Comparison of ENCODE assay signal across 23 mouse cellular contexts in genomic region chr7:112142616-112143015, GRCm38 (mm10). TPM values are rescaled to one million over a fixed set of nuclear protein-coding genes. Genes with fewer than 3 reads are reported as not detected.
A peak's percentile ranks its signal among the peaks of the same experiment; 100 is the strongest.
DNase-seq lines count a peak whose midpoint lies in the region; ATAC-seq and TF ChIP-seq lines count a peak whose summit lies in the region.
"Had no signal": no experiment of that assay in that cellular context is flagged by ENCODE, and none has a peak within 500 bp of the region (broad histone marks: within the 10 kb centered on the region; RNA-seq: fewer than 3 reads in every experiment).

No protein-coding gene starts in this region.

- WGBS in heart, embryonic 14.5 days = 80% methylated on average over 3 of the region's 3 CpGs
- WGBS in embryonic facial prominence, embryonic 10.5 days = 44% methylated on average over 3 of the region's 3 CpGs
- WGBS in forebrain, embryonic 13.5 days = 79% methylated on average over 3 of the region's 3 CpGs
- 69% methylated on average over 3 of the region's 3 CpGs for WGBS in lung, postnatal 0 days

- no peak overlapping the region for H3K9ac ChIP-seq in heart, embryonic 14.5 days (ENCODE audit: low read length)
- H3K9ac ChIP-seq in forebrain, embryonic 13.5 days = no peak overlapping the region
- H3K9ac ChIP-seq in lung, postnatal 0 days (replicated peaks; ENCODE audit: low read depth) = no peak overlapping the region
- H3K9ac ChIP-seq: liver, postnatal 0 days; neural tube, embryonic 15.5 days had no signal

- intact Hi-C loops in heart, postnatal 36 days (cut with DNase I) = no loop called here

- TF ChIP-seq EP300 in lung, postnatal 0 days (IDR thresholded peaks at IDR 0.05) = no peak

- no peaks in the 10 kb centered on the region; the same call in 1 of the 2 replicates for H3K36me3 ChIP-seq in heart, embryonic 14.5 days (ENCODE audit: control insufficient read depth, insufficient read depth, low read length)
- H3K36me3 ChIP-seq in embryonic facial prominence, embryonic 10.5 days (replicated peaks) = no peaks in the 10 kb centered on the region
- H3K36me3 ChIP-seq in forebrain, embryonic 13.5 days (ENCODE audit: poor library complexity, severe bottlenecking) = no peaks in the 10 kb centered on the region
- no peaks in the 10 kb centered on the region for H3K36me3 ChIP-seq in lung, postnatal 0 days (ENCODE audit: insufficient read depth, low read length)
- H3K36me3 ChIP-seq: G1E; limb, embryonic 10.5 days; neural tube, embryonic 15.5 days had no signal

- no peak overlapping the region for H3K4me2 ChIP-seq in heart, embryonic 14.5 days (ENCODE audit: low read length)
- H3K4me2 ChIP-seq in forebrain, embryonic 13.5 days = no peak overlapping the region
- no peak overlapping the region for H3K4me2 ChIP-seq in lung, postnatal 0 days (replicated peaks; ENCODE audit: low read depth, low read length)
- H3K4me2 ChIP-seq: neural tube, embryonic 15.5 days had no signal

- H3K4me3 ChIP-seq in heart, embryonic 14.5 days (ENCODE audit: control insufficient read depth in 1 of 2, insufficient read depth in 1 of 2, low read depth in 1 of 2, low read length in 2 of 2) = no peak overlapping the region
- no peak overlapping the region for H3K4me3 ChIP-seq in embryonic facial prominence, embryonic 10.5 days
- no peak overlapping the region for H3K4me3 ChIP-seq in forebrain, embryonic 13.5 days
- H3K4me3 ChIP-seq in lung, postnatal 0 days (ENCODE audit: low read depth, low read length) = no peak overlapping the region
- H3K4me3 ChIP-seq: left cerebral cortex, adult 2 months; limb, embryonic 10.5 days; myocyte; neural tube, embryonic 15.5 days had no signal

- H3K27ac ChIP-seq in heart, embryonic 14.5 days (replicated peaks in 1 of 2; ENCODE audit: control insufficient read depth in 1 of 2, insufficient read depth in 1 of 2, low read depth in 2 of 2, low read length in 2 of 2) = peak overlapping the region; percentile 39 to 53; a peak in 1 of 4 replicates
- H3K27ac ChIP-seq in embryonic facial prominence, embryonic 10.5 days (replicated peaks) = peak overlapping the region; percentile 63
- H3K27ac ChIP-seq in forebrain, embryonic 13.5 days = peak overlapping the region; percentile 75; the same call in 1 of the 2 replicates
- no peak overlapping the region for H3K27ac ChIP-seq in lung, postnatal 0 days (ENCODE audit: low read length)
- H3K27ac ChIP-seq: left cerebral cortex, adult 2 months; neural tube, embryonic 15.5 days had no signal

- DNase-seq in heart, postnatal 36 days = no peak
- peak; percentile 96 for DNase-seq in Muller cell, postnatal 12 days (ENCODE audit: inconsistent ontology term)
- no peak for DNase-seq in embryonic facial prominence, embryonic 10.5 days (ENCODE audit: low spot score)
- DNase-seq in lung, postnatal 0 days (ENCODE audit: low spot score) = no peak
- DNase-seq in cerebellum, adult 18-20 months = no peak
- DNase-seq: cerebellum, adult 9-11 months; gastrocnemius, postnatal 14 days; heart, adult 18-20 months; kidney, adult 18-20 months; kidney, postnatal 10 days; liver, postnatal 0 days; lung, postnatal 14 days; midbrain, embryonic 14.5 days; right cerebral cortex, postnatal 14 days; spleen, adult 18-20 months; thymus, postnatal 36 days had no signal

- TF ChIP-seq CTCF in lung, postnatal 0 days (IDR thresholded peaks at IDR 0.05) = no peak

- peaks cover 32 to 45% of the 10 kb centered on the region in 2 experiments for H3K4me1 ChIP-seq in heart, embryonic 14.5 days (ENCODE audit: control insufficient read depth in 2 of 2, insufficient read depth in 2 of 2, low read length in 2 of 2)
- H3K4me1 ChIP-seq in embryonic facial prominence, embryonic 10.5 days = peaks cover 43% of the 10 kb centered on the region
- peaks cover 28% of the 10 kb centered on the region for H3K4me1 ChIP-seq in forebrain, embryonic 13.5 days
- peaks cover 4% of the 10 kb centered on the region; the same call in 1 of the 2 replicates for H3K4me1 ChIP-seq in lung, postnatal 0 days (ENCODE audit: insufficient read depth, low read depth, low read length)

- no peaks in the 10 kb centered on the region for H3K9me3 ChIP-seq in heart, embryonic 14.5 days (ENCODE audit: control insufficient read depth, low read length)
- no peaks in the 10 kb centered on the region for H3K9me3 ChIP-seq in embryonic facial prominence, embryonic 10.5 days
- no peaks in the 10 kb centered on the region for H3K9me3 ChIP-seq in forebrain, embryonic 13.5 days (replicated peaks)
- no peaks in the 10 kb centered on the region for H3K9me3 ChIP-seq in lung, postnatal 0 days (ENCODE audit: low read length)
- H3K9me3 ChIP-seq: G1E; limb, embryonic 10.5 days; neural tube, embryonic 15.5 days had no signal

- no peaks in the 10 kb centered on the region for H3K27me3 ChIP-seq in heart, embryonic 14.5 days (ENCODE audit: control insufficient read depth, insufficient read depth, low read length)
- no peaks in the 10 kb centered on the region for H3K27me3 ChIP-seq in embryonic facial prominence, embryonic 10.5 days (replicated peaks; ENCODE audit: low read depth, poor library complexity, severe bottlenecking)
- H3K27me3 ChIP-seq in forebrain, embryonic 13.5 days = no peaks in the 10 kb centered on the region
- no peaks in the 10 kb centered on the region for H3K27me3 ChIP-seq in lung, postnatal 0 days (replicated peaks; ENCODE audit: insufficient read depth, low read length)
- H3K27me3 ChIP-seq: neural tube, embryonic 15.5 days had no signal

- ATAC-seq in heart, embryonic 14.5 days (ENCODE audit: insufficient number of reproducible peaks, insufficient read depth, low FRiP score, low read depth) = no peak
- ATAC-seq in forebrain, embryonic 13.5 days = no peak
- ATAC-seq in lung, postnatal 0 days = no peak
- ATAC-seq: liver, postnatal 0 days had no signal

RNA-seq across cellular contexts. Expression of gene Dkk3, which starts 16.2 kb away (rescaled TPM):
- polyA plus RNA-seq in heart, embryonic 14.5 days (2014; fragmentation: Nextera tagmentation; extraction: Ambion mirVana) = 65.4 and 86.3 TPM in 2 replicates
- total RNA-seq in heart, postnatal 36 days (2021) = 10 to 100 TPM; 35.5 to 43.5 TPM
- 10.8 and 15.2 TPM in 2 replicates for polyA plus RNA-seq in embryonic facial prominence, embryonic 10.5 days (2016; fragmentation: Nextera tagmentation; extraction: Ambion mirVana)
- 16.0 and 27.5 TPM in 2 replicates for polyA plus RNA-seq in forebrain, embryonic 13.5 days (2015; fragmentation: Nextera tagmentation; extraction: Ambion mirVana)
- polyA plus RNA-seq in lung, postnatal 0 days (2015; fragmentation: Nextera tagmentation; extraction: Ambion mirVana) = 82.5 and 88.3 TPM in 2 replicates
- polyA plus RNA-seq: G1E had no signal
